Mouse (Mus musculus): ENCODE measurements around the gene Ptprk. TPM values are rescaled to one million over a fixed set of nuclear protein-coding genes. Genes with fewer than 3 reads are reported as not detected.

Gene Ptprk
- polyA plus RNA-seq, 1 experiment from 2014 or later, result 17.3 TPM

- Histone ChIP-seq H3K36me3 (ENCODE audit: control insufficient read depth, insufficient read depth, low read length) (no peaks in the 10 kb centered on the region), H3K9me3 (ENCODE audit: control insufficient read depth, low read length) (no peaks in the 10 kb centered on the region), H3K4me1 (ENCODE audit: control insufficient read depth, insufficient read depth, low read length) (no peaks in the 10 kb centered on the region), H3K27me3 (ENCODE audit: control insufficient read depth, insufficient read depth, low read length) (no peaks in the 10 kb centered on the region), H3K9ac (ENCODE audit: low read length) (no peak overlapping the region), H3K4me3 (ENCODE audit: low read depth, low read length) (no peak overlapping the region), H3K27ac (ENCODE audit: low read depth, low read length) (no peak overlapping the region), H3K4me2 (no peak overlapping the region)
- no peak for ATAC-seq (ENCODE audit: low FRiP score)
- WGBS, result 94% methylated on average over 2 of the region's 2 CpGs
- no peak for DNase-seq (ENCODE audit: low spot score, missing footprints)
Measured at GRCm38 (mm10) chr10:28322995-28323394, 248.4 kb downstream of the Ptprk start.

GRCm38 (mm10) chr10:28335232-28335631, 260.6 kb downstream of the Ptprk start:
- Histone ChIP-seq H3K4me2 (no peak overlapping the region), H3K27ac (ENCODE audit: low read depth, low read length) (no peak overlapping the region), H3K36me3 (ENCODE audit: control insufficient read depth, insufficient read depth, low read length) (no peaks in the 10 kb centered on the region), H3K27me3 (ENCODE audit: control insufficient read depth, insufficient read depth, low read length) (no peaks in the 10 kb centered on the region), H3K9me3 (ENCODE audit: control insufficient read depth, low read length) (no peaks in the 10 kb centered on the region), H3K4me3 (ENCODE audit: low read depth, low read length) (no peak overlapping the region), H3K9ac (ENCODE audit: low read length) (no peak overlapping the region), H3K4me1 (ENCODE audit: control insufficient read depth, insufficient read depth, low read length) (no peaks in the 10 kb centered on the region)
- WGBS, result 95% methylated on average over 5 of the region's 5 CpGs
- no peak for DNase-seq (ENCODE audit: low spot score, missing footprints)
- no peak for ATAC-seq (ENCODE audit: low FRiP score)

- ATAC-seq (ENCODE audit: low FRiP score), result peak; percentile 67; the same call in 1 of the 2 replicates
- Histone ChIP-seq H3K9me3 (ENCODE audit: control insufficient read depth, low read length) (no peaks in the 10 kb centered on the region), H3K4me2 (no peak overlapping the region), H3K9ac (ENCODE audit: low read length) (no peak overlapping the region), H3K4me3 (ENCODE audit: low read depth, low read length) (no peak overlapping the region), H3K27ac (ENCODE audit: low read depth, low read length) (no peak overlapping the region), H3K4me1 (ENCODE audit: control insufficient read depth, insufficient read depth, low read length) (no peaks in the 10 kb centered on the region), H3K27me3 (ENCODE audit: control insufficient read depth, insufficient read depth, low read length) (no peaks in the 10 kb centered on the region), H3K36me3 (ENCODE audit: control insufficient read depth, insufficient read depth, low read length) (no peaks in the 10 kb centered on the region)
- DNase-seq (ENCODE audit: low spot score, missing footprints), result no peak
- WGBS, result 72% methylated on average over 5 of the region's 5 CpGs
Measured at GRCm38 (mm10) chr10:28338536-28338935, 263.9 kb downstream of the Ptprk start.

GRCm38 (mm10) chr10:28345196-28345681, 270.6 kb downstream of the Ptprk start:
- no peaks in the 10 kb centered on the region for H3K36me3 ChIP-seq (ENCODE audit: control insufficient read depth, insufficient read depth, low read length)

GRCm38 (mm10) chr10:28365291-28365690, 290.7 kb downstream of the Ptprk start:
- H3K9ac ChIP-seq (ENCODE audit: low read length), result no peak overlapping the region
- H3K4me3 ChIP-seq (ENCODE audit: low read depth, low read length), result no peak overlapping the region
- H3K9me3 ChIP-seq (ENCODE audit: control insufficient read depth, low read length), result no peaks in the 10 kb centered on the region
- DNase-seq (ENCODE audit: low spot score, missing footprints) (no peak), ATAC-seq (ENCODE audit: low FRiP score) (no peak)
- H3K4me1 ChIP-seq (ENCODE audit: control insufficient read depth, insufficient read depth, low read length), result no peaks in the 10 kb centered on the region
- no peak overlapping the region for H3K27ac ChIP-seq (ENCODE audit: low read depth, low read length)
- WGBS, result 94% methylated on average over 6 of the region's 6 CpGs
- no peaks in the 10 kb centered on the region for H3K27me3 ChIP-seq (ENCODE audit: control insufficient read depth, insufficient read depth, low read length)
- no peaks in the 10 kb centered on the region for H3K36me3 ChIP-seq (ENCODE audit: control insufficient read depth, insufficient read depth, low read length)
- H3K4me2 ChIP-seq, result no peak overlapping the region

More at GRCm38 (mm10) chr10:28345196-28345681, 270.6 kb downstream of the Ptprk start:
- Histone ChIP-seq H3K27ac (ENCODE audit: low read depth, low read length) (no peak overlapping the region), H3K9me3 (ENCODE audit: control insufficient read depth, low read length) (no peaks in the 10 kb centered on the region), H3K27me3 (ENCODE audit: control insufficient read depth, insufficient read depth, low read length) (no peaks in the 10 kb centered on the region), H3K4me3 (ENCODE audit: low read depth, low read length) (no peak overlapping the region), H3K4me2 (no peak overlapping the region), H3K4me1 (ENCODE audit: control insufficient read depth, insufficient read depth, low read length) (no peaks in the 10 kb centered on the region), H3K9ac (ENCODE audit: low read length) (no peak overlapping the region)
- ATAC-seq (ENCODE audit: low FRiP score) (no peak), DNase-seq (ENCODE audit: low spot score, missing footprints) (no peak)
- WGBS, result 96% methylated on average over 8 of the region's 8 CpGs

- Histone ChIP-seq H3K27me3 (ENCODE audit: control insufficient read depth, insufficient read depth, low read length) (no peaks in the 10 kb centered on the region), H3K4me2 (no peak overlapping the region), H3K9me3 (ENCODE audit: control insufficient read depth, low read length) (no peaks in the 10 kb centered on the region), H3K4me3 (ENCODE audit: low read depth, low read length) (no peak overlapping the region), H3K36me3 (ENCODE audit: control insufficient read depth, insufficient read depth, low read length) (no peaks in the 10 kb centered on the region), H3K9ac (ENCODE audit: low read length) (no peak overlapping the region), H3K27ac (ENCODE audit: low read depth, low read length) (no peak overlapping the region), H3K4me1 (ENCODE audit: control insufficient read depth, insufficient read depth, low read length) (no peaks in the 10 kb centered on the region)
- DNase-seq (ENCODE audit: low spot score, missing footprints) (no peak), ATAC-seq (ENCODE audit: low FRiP score) (no peak)
- 89% methylated on average over 5 of the region's 5 CpGs for WGBS
Measured at GRCm38 (mm10) chr10:28366065-28366677, 291.6 kb downstream of the Ptprk start.

- Histone ChIP-seq H3K27ac (ENCODE audit: low read depth, low read length) (no peak overlapping the region), H3K9me3 (ENCODE audit: control insufficient read depth, low read length) (no peaks in the 10 kb centered on the region), H3K4me2 (no peak overlapping the region), H3K27me3 (ENCODE audit: control insufficient read depth, insufficient read depth, low read length) (no peaks in the 10 kb centered on the region), H3K9ac (ENCODE audit: low read length) (no peak overlapping the region), H3K4me1 (ENCODE audit: control insufficient read depth, insufficient read depth, low read length) (no peaks in the 10 kb centered on the region), H3K4me3 (ENCODE audit: low read depth, low read length) (no peak overlapping the region), H3K36me3 (ENCODE audit: control insufficient read depth, insufficient read depth, low read length) (no peaks in the 10 kb centered on the region)
- 78% methylated on average over 2 of the region's 2 CpGs for WGBS
- no peak for DNase-seq (ENCODE audit: low spot score, missing footprints)
- ATAC-seq (ENCODE audit: low FRiP score), result no peak
Measured at GRCm38 (mm10) chr10:28369808-28370207, 295.2 kb downstream of the Ptprk start.

GRCm38 (mm10) chr10:28374874-28375273, 300.3 kb downstream of the Ptprk start:
- Histone ChIP-seq H3K4me2 (no peak overlapping the region), H3K9me3 (ENCODE audit: control insufficient read depth, low read length) (no peaks in the 10 kb centered on the region), H3K27ac (ENCODE audit: low read depth, low read length) (no peak overlapping the region), H3K4me1 (ENCODE audit: control insufficient read depth, insufficient read depth, low read length) (no peaks in the 10 kb centered on the region), H3K9ac (ENCODE audit: low read length) (no peak overlapping the region), H3K27me3 (ENCODE audit: control insufficient read depth, insufficient read depth, low read length) (no peaks in the 10 kb centered on the region), H3K36me3 (ENCODE audit: control insufficient read depth, insufficient read depth, low read length) (no peaks in the 10 kb centered on the region), H3K4me3 (ENCODE audit: low read depth, low read length) (no peak overlapping the region)
- WGBS, result 81% methylated on average over 1 of the region's 1 CpGs
- DNase-seq (ENCODE audit: low spot score, missing footprints) (no peak), ATAC-seq (ENCODE audit: low FRiP score) (no peak)

- no peaks in the 10 kb centered on the region for H3K9me3 ChIP-seq (ENCODE audit: control insufficient read depth, low read length)
- H3K27ac ChIP-seq (ENCODE audit: low read depth, low read length), result no peak overlapping the region
- no peaks in the 10 kb centered on the region for H3K36me3 ChIP-seq (ENCODE audit: control insufficient read depth, insufficient read depth, low read length)
- no peak for DNase-seq (ENCODE audit: low spot score, missing footprints)
- no peaks in the 10 kb centered on the region for H3K4me1 ChIP-seq (ENCODE audit: control insufficient read depth, insufficient read depth, low read length)
- H3K27me3 ChIP-seq (ENCODE audit: control insufficient read depth, insufficient read depth, low read length), result no peaks in the 10 kb centered on the region
- H3K4me2 ChIP-seq, result no peak overlapping the region
- H3K9ac ChIP-seq (ENCODE audit: low read length), result no peak overlapping the region
- ATAC-seq (ENCODE audit: low FRiP score), result no peak
- no peak overlapping the region for H3K4me3 ChIP-seq (ENCODE audit: low read depth, low read length)
- 86% methylated on average over 7 of the region's 7 CpGs for WGBS
Measured at GRCm38 (mm10) chr10:28379752-28380488, 305.3 kb downstream of the Ptprk start.
